Mouse (Mus musculus) liver, adult (tissue): ENCODE measurements around the gene Mmel1.

Source experiments
- GATA4 ChIP-seq: IDR thresholded peaks from 2 replicates; pipeline ENCODE4 v1.6.1; 2014; ENCODE audit warnings: mild to moderate bottlenecking, low read length; ENCODE audit not compliant: insufficient replicate concordance

Mmel1 gene

GRCm38 (mm10) chr4:154910606-154911522 lies 41.5 kb downstream of the Mmel1 start:
- no peak for TF ChIP-seq GATA4

DNA sequence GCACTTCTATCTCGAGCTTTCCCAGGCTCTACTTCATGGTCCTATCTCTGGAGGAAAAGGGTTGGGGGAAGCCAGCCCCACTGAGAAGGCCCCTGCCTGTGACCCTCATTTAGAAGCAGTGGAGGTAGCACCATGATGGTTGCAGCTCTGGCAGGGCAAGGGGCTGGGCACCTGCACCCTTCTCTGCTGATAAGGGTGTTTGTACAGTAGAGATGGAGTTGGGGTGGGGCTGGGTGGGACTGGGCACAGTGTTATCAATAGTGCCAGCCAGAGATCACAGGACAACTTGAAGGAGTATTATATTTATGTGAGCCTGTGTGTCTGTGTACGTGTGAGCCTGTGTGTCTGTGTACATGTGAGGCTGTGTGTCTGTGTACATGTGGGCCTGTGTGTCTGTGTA lies 42.3 kb downstream of the Mmel1 start:
- no peak for TF ChIP-seq GATA4

DNA sequence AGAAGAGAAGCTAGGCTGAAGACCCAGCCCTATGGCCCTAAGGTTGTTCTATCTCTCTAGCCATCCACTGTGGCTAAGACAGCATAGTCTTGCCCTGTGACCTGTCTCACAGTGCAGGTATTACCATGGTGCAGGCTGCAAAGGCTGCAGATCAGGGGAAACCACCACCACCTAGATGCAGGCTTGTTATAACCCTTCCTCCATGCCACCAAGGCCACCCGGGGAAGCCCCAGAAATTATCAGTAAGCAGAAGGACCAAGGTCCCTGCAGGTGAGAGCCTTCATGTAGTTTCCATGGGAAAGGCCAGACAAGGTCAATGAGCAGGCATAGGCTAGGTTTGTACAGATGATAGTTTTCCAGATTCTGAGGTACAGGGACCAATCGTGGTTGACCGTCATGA lies 44.5 kb downstream of the Mmel1 start:
- no peak for TF ChIP-seq GATA4

- TF ChIP-seq GATA4, result no peak
Measured at GRCm38 (mm10) chr4:154914252-154914651, 44.9 kb downstream of the Mmel1 start.

DNA sequence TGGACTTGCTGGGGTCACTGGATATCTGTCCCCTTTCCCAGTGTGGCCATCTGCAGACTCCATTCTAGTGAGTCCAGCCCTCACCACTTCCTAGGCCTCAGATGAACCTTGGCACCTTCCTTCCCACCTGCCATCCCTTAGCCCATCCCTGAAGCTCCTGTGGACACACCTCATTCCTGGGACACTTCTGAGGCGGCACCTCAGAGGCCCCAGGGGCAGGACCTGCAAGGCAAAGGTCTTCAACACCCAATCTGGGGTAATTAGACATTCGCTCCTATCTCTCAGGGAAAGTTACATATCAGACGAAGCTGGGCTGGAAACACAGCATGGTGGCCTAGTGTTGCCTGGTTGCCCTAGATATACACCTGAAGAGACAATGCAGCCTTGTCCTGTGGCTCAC lies 45.3 kb downstream of the Mmel1 start:
- no peak for TF ChIP-seq GATA4

GRCm38 (mm10) chr4:154915286-154915685 lies 45.9 kb downstream of the Mmel1 start:
- no peak for TF ChIP-seq GATA4

DNA sequence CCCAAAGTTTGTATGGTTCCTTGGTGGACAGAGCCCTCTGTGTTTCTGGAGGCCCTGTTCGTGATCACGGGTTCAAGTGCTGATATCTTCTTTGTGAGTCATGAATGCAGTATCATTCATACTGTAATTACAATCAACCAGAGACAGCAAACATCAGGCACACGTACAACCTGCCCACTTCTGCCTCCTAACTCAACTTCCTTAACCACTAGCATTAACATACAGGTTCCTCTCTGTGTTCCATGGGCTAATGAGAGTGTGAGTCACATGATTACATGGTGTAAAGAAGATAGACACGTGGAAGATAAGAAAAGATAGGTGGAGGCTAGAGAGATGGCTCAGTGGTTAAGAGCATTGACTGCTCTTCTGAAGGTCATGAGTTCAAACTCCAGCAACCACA lies 47.3 kb downstream of the Mmel1 start:
- TF ChIP-seq GATA4, result no peak

DNA sequence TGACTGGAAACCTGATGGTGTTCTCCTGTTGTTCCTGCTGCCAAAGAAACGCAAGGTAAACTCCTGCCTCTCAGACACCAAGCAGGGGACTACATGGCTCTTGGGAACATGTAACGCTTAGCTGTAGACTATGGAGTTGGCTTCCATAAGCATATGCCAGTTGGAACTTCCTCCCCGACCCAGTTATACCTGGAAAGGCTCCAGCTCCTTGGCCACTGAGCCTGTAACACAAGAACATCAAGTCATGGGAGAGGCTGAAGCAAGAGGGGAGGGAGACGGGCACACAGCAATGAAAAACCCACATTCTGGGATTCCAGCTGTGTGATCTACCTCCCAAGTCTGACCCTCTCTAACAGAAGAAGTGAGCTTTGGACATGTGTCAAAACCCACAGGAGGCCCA lies 52.9 kb downstream of the Mmel1 start:
- no peak for TF ChIP-seq GATA4

DNA sequence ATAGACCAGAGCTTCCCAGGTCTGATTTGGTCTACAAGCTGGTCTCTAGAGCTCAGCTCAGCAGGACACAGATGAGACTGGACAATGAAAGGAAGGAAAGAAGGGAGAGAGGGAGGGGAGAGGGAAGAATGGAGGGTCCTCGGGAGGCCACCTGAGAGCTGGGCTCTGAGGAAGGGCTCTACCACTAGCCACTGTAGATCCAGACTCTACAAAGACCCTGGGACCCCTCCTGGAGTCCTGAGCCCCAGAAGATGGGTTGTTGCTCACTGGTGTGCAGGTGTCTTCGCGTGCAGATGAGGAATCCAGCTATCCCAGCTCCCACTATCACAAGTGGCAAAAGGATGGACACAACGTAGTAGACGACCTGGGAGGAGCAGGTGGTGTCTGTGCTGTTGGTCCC lies 53.5 kb downstream of the Mmel1 start:
- TF ChIP-seq GATA4, result no peak

- no peak for TF ChIP-seq GATA4
Measured at GRCm38 (mm10) chr4:154925413-154925812, 56.0 kb downstream of the Mmel1 start.

DNA sequence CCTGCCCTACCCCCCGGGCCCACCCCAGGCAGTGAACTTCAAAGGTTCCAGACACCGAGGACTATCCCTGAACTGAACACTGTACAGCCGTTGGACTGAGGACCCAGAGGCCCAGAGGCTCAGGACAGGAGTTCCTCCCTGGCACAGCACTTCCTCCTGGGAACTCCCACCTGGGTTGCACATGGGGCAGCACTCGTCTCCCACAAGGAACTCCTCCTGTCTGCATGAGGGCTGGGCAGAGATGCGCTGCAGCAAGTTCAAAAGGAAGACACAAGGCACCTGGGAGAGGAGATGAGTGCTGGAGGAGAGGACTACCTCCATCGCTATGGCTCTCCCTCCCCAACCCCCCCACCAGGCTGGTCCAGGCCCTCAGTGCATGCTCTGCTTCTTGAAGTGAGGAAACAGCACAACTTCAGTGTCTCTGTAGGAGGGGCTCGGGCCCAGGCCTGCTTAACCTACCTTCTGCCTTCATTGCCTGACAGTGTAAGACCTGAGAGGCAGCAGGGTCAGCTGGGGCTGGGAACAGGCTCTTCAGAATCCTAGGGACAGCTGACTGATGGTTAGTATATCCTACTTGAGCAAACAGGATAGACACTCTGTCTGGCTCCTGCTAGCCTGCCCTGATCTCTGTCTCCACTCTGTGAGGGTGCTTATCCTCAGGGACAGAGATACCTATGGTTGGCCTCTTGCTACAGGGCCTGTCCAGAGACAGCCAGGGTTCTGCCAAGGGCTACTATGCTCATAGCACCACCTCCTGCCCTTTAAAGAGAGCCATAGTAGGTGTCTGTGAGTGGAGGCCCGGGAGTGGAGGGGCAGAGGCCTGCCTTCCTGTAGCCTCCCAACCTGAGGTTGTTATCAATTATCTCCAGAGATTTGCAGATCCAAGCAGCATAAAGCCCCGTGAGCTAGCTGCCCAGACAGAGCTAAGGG lies 57.8 kb downstream of the Mmel1 start:
- no peak for TF ChIP-seq GATA4

DNA sequence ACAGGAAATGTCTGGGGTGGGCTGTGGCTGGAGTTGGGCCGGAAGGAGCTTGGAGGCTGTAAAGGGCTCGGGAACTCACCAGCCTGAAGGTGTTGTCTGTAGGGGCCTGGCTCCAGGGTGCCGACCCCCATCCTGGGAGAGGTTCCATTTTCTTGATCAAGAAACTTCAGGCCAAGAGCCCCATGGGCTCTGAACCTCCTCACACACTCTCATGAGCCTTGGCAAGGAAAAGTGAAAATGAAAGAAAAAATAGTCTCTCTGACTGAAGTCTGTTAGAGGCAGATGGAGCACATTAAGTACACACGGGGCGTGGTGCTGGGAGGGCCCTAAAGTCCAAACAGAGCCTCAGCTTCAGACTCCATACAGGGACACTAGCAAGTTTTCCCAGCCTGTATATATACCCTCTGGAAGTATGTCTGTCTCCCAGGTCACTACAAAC lies 58.5 kb downstream of the Mmel1 start:
- no peak for TF ChIP-seq GATA4

GRCm38 (mm10) chr4:154928395-154929087 lies 59.2 kb downstream of the Mmel1 start, which contains the start of gene Tnfrsf14:
Tnfrsf14 (minus strand) TSS chr4:154928563.
- TF ChIP-seq GATA4, result no peak

DNA sequence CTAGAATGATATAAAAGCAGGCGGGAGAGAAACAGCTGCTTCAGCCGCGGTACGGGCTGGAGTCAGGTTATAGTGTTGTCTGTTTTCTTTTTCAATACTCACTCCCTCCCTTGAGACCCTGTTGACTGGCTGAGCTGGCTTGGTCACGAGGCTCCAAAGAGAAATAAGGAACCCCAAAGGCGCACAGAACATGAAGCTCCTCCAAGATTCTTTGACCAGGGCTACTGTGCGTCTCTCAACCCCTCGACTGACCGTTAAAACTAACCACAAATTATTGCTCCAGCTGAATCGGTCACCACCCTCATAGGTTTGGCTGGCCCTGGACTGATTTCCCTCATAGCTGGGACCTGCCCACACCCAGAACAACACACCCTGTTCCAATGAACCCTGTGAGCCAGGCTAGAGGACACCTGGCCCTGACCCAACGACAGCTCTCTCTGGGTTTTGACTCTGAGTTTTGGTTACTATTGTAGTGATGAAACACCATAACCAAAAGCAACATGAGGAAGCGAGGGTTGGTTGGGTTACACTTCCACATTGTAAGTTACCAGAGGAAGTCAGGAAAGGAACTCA lies 59.8 kb downstream of the Mmel1 start:
- no peak for TF ChIP-seq GATA4
